Mouse (Mus musculus) small intestine, adult 2 months (tissue): ENCODE measurements at regions not wholly inside any gene's neighbourhood (a gene's known extent, or its start where the extent isn't known, plus 50 kb on each side); places are given as distances from the start of the nearest gene placed in this dataset.

Experiments used
- H3K27ac ChIP-seq: fragments of 200-500 bp; 2 replicates; pipeline ENCODE4 v1.5.1; 2012; ENCODE audit warnings: low read depth, low read length, control low read depth, inconsistent platforms; ENCODE audit not compliant: insufficient read depth
- H3K27me3 ChIP-seq: fragments of 200-500 bp; 2 replicates; pipeline ENCODE4 v1.6.1; 2012; ENCODE audit warnings: mild to moderate bottlenecking, moderate library complexity, low read length, inconsistent platforms; ENCODE audit not compliant: control insufficient read depth, insufficient read depth
- H3K36me3 ChIP-seq: fragments of 200-500 bp; 2 replicates; pipeline ENCODE4 v1.6.1; 2012; ENCODE audit warnings: mild to moderate bottlenecking, low read length, control low read depth, inconsistent platforms; ENCODE audit not compliant: control insufficient read depth, insufficient read depth
- H3K4me1 ChIP-seq: fragments of 200-500 bp; 2 replicates; pipeline ENCODE4 v1.6.1; 2012; ENCODE audit warnings: low read length, inconsistent platforms, mixed read lengths; ENCODE audit not compliant: control insufficient read depth, insufficient read depth, insufficient read length
- H3K4me3 ChIP-seq: fragments of 200-500 bp; 2 replicates; pipeline ENCODE4 v1.5.1; 2012; ENCODE audit warnings: low read depth, mild to moderate bottlenecking, control low read depth, inconsistent platforms, low read length, moderate library complexity
- CTCF ChIP-seq: fragments of 200-500 bp; IDR thresholded peaks from 2 replicates; pipeline ENCODE4 v1.5.1; 2012; ENCODE audit warnings: low read depth, mild to moderate bottlenecking, control low read depth, inconsistent platforms, low read length, moderate library complexity, mixed read lengths; ENCODE audit not compliant: insufficient replicate concordance, insufficient read length; ENCODE audit errors: extremely low read depth
- POLR2A ChIP-seq: fragments of 200-500 bp; IDR thresholded peaks from 2 replicates; pipeline ENCODE4 v1.6.1; 2012; ENCODE audit warnings: low read depth, mild to moderate bottlenecking, control low read depth, inconsistent platforms, low read length, moderate library complexity
- WGBS: fragments of 180-500 bp; shearing (Covaris S2); methylation state at CpG from one replicate; pipeline ENCODE4 v1.1.7; 2018; 5-methylcytosine and 5-hydroxymethylcytosine counted together

- Histone ChIP-seq H3K36me3 (no peaks in the 10 kb centered on the region), H3K27me3 (no peaks in the 10 kb centered on the region), H3K4me1 (no peaks in the 10 kb centered on the region), H3K4me3 (no peak overlapping the region), H3K27ac (no peak overlapping the region)
- TF ChIP-seq CTCF (no peak), POLR2A (no peak)
- 85% methylated on average over 9 of the region's 9 CpGs for WGBS
These were observed 273.7 kb downstream of the Rwdd3 start for GRCm38 (mm10) chr3:120897758-120898157.

GRCm38 (mm10) chr3:120897221-120897620 lies 274.3 kb downstream of the Rwdd3 start:
- Histone ChIP-seq H3K36me3 (no peaks in the 10 kb centered on the region), H3K4me3 (no peak overlapping the region), H3K4me1 (no peaks in the 10 kb centered on the region), H3K27me3 (no peaks in the 10 kb centered on the region), H3K27ac (no peak overlapping the region)
- 82% methylated on average over 12 of the region's 12 CpGs for WGBS
- TF ChIP-seq POLR2A (no peak), CTCF (no peak)

- Histone ChIP-seq H3K27ac (no peak overlapping the region), H3K36me3 (no peaks in the 10 kb centered on the region), H3K27me3 (no peaks in the 10 kb centered on the region), H3K4me3 (no peak overlapping the region), H3K4me1 (no peaks in the 10 kb centered on the region)
- no peak for TF ChIP-seq POLR2A
- TF ChIP-seq CTCF = no peak
- 64% methylated on average over 20 of the region's 20 CpGs for WGBS
These were observed 285.2 kb downstream of the Rwdd3 start for GRCm38 (mm10) chr3:120886063-120886841.

DNA sequence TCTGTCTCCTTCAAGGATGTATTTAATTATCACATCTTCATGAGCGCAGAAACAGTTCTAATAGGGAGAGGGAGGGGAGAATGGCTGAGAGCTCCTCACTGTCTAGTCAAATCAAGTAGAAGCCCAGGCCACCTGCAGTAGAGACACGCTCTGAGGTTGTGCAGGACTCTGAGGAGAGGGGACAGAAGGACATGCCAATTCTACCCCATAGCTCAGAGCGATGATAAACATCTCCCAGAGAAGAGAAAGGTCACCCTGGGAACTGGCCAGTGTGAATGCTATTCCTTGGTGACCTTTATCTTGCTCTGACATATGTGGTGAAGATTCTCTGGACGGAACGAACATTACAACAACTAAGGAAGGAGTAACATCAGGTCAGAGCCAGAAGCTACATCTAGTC lies 286.1 kb downstream of the Rwdd3 start:
- TF ChIP-seq CTCF = no peak
- no peak overlapping the region for H3K27ac ChIP-seq
- H3K4me1 ChIP-seq = no peaks in the 10 kb centered on the region
- H3K27me3 ChIP-seq = no peaks in the 10 kb centered on the region
- no peaks in the 10 kb centered on the region for H3K36me3 ChIP-seq
- H3K4me3 ChIP-seq = no peak overlapping the region
- 78% methylated on average over 5 of the region's 5 CpGs for WGBS

DNA sequence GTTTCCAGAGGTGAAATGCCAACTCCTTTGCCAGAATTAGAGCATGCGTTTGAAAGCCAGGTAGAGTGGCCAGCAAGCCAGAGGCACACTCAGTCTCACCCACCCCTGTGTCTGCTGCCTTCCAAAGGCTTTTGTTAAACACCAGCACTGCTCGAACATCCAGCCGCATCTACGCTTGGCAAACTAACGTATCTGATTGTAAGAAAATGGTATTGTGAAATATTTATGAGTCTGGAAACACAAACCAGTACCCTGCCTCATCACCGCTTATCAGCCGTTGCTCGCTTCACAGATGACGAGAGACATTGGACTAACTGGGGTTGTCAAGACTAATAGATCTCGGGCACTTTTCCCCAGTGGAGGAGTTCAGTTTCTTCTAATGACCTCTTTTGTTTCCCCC lies 287.3 kb downstream of the Rwdd3 start:
- WGBS = 51% methylated on average over 10 of the region's 10 CpGs
- no peak overlapping the region for H3K4me3 ChIP-seq
- TF ChIP-seq POLR2A = no peak
- no peak for TF ChIP-seq CTCF
- H3K4me1 ChIP-seq = no peaks in the 10 kb centered on the region
- no peak overlapping the region for H3K27ac ChIP-seq
- no peaks in the 10 kb centered on the region for H3K27me3 ChIP-seq
- no peaks in the 10 kb centered on the region for H3K36me3 ChIP-seq

DNA sequence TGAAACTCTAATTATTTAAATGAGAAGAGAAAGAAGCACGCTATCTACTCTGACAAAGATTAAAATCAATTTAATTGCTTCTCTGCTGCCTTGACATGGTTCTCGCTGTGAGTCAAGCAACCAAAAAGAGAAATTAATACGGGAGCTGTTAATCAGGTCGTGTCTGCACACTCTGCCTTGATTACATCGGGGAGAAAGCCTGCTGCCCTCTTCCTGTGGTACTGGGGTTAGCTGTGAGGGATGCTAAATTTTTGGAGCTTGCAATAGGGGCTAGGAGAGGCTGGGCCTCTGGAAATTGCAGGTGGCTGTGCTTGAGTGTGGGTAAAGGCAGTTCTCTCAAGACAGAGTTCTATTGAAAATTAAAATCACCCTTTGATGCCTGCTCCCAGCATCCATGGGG lies 287.8 kb downstream of the Rwdd3 start:
- no peak for TF ChIP-seq CTCF
- TF ChIP-seq POLR2A = no peak
- WGBS = 47% methylated on average over 5 of the region's 5 CpGs
- Histone ChIP-seq H3K27me3 (no peaks in the 10 kb centered on the region), H3K27ac (no peak overlapping the region), H3K36me3 (no peaks in the 10 kb centered on the region), H3K4me3 (no peak overlapping the region), H3K4me1 (no peaks in the 10 kb centered on the region)

DNA sequence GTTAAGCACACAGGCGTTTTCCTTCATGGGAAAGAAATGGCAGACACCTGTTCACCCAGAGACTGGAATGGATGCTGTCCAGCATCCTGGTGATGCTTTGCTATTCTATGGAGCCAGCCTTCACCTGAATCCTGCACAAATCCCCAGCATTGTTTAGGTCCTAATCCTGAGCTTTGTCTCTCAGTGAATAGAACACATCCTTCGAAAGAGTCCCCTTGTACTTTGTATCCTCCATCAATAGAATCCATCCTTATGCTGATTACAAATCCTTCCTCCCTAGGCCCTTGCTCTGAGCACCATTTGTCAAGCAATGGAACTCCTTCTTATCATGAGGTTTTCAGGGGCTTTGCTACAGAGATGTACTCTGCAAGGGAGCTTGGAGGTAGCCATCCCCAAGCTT lies 292.1 kb downstream of the Rwdd3 start:
- H3K4me3 ChIP-seq = no peak overlapping the region
- H3K4me1 ChIP-seq = no peaks in the 10 kb centered on the region
- no peak overlapping the region for H3K27ac ChIP-seq
- TF ChIP-seq POLR2A (no peak), CTCF (no peak)
- WGBS = 84% methylated on average over 2 of the region's 2 CpGs
- no peaks in the 10 kb centered on the region; the same call in 1 of the 2 replicates for H3K27me3 ChIP-seq
- H3K36me3 ChIP-seq = no peaks in the 10 kb centered on the region
